Mouse (Mus musculus) liver, postnatal 0 days (tissue): ENCODE data around the gene Aldoc.

Experiments used
- CTCF ChIP-seq: sonication (generic); IDR thresholded peaks from 2 replicates; pipeline ENCODE4 v1.5.1; 2016; ENCODE audit warnings: antibody characterized with exemption, low read depth
- EP300 ChIP-seq: IDR thresholded peaks from 2 replicates; pipeline ENCODE4 v1.6.1; 2016; ENCODE audit warnings: antibody characterized with exemption, low read depth, mild to moderate bottlenecking

GRCm38 (mm10) chr11:78327215-78327614 lies 4.4 kb downstream of the Aldoc start:
- TF ChIP-seq CTCF (no peak), EP300 (no peak)
